Mouse (Mus musculus) bone marrow macrophage, adult 2 months (primary cell): Measurements from ENCODE around the gene Nr6a1. TPM values are rescaled to one million over a fixed set of nuclear protein-coding genes. Genes with fewer than 3 reads are reported as not detected.

Experiments used
- H3K27ac ChIP-seq: 2 replicates; pipeline ENCODE4 v1.5.1; 2012; ENCODE audit warnings: low read depth, low read length; ENCODE audit not compliant: insufficient read depth
- H3K4me1 ChIP-seq: 2 replicates; pipeline ENCODE4 v1.6.1; 2012; ENCODE audit warnings: low read length; ENCODE audit not compliant: control insufficient read depth, insufficient read depth
- H3K4me3 ChIP-seq: 2 replicates; pipeline ENCODE4 v1.5.1; 2012; ENCODE audit warnings: mild to moderate bottlenecking, low read length, moderate library complexity; ENCODE audit not compliant: insufficient read depth
- CTCF ChIP-seq: IDR thresholded peaks from 2 replicates; pipeline ENCODE4 v1.5.1; 2012; ENCODE audit warnings: low read depth, mild to moderate bottlenecking, low read length, moderate library complexity
- POLR2A ChIP-seq: IDR thresholded peaks from 2 replicates; pipeline ENCODE4 v1.6.1; 2012; ENCODE audit warnings: mild to moderate bottlenecking, low read depth, low read length, borderline replicate concordance
- polyA plus RNA-seq: library from polyadenylated mRNA; stranded (reverse); fragments of >200 nt; gene quantifications from 2 replicates; pipeline ENCODE4 v1.2.4, GENCODE M21; 2012; ENCODE audit not compliant: missing spikeins, insufficient read depth, insufficient read length

Gene Nr6a1
- polyA plus RNA-seq, 1 experiment, result 3.2 TPM

DNA sequence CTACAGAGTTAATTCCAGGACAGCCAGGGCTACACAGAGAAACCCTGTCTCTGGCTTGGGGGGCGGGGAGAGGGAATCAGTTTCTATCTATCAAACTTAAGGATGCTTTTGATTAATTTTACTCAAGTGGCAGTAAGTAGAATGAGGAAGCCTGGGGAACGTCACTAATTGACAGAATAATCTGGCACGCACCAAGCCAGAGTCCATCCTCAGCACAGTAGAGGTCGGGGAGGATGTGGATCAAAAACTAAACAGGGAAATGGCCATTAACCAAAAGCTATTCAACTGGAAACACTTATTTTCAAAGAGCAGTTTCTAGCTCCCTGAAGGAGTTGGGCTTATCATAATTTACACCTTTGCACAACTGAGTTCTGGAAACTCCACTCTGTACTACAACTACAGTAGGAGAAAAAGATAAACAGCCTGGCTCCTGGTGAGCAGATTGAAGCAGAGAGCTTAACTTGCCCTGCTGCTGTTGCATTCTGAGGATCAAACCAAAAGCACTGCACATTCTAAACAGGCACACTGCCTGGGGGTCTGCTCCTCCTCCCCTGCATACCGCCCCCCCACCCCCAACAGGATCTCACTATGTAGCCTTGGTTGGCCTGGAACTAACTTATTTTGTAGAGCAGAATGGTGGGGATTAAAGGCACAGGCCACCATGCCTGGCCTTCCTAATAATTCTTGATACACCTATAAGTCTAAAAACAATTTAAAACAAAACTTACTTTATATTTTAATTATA, 141.1 kb downstream of the Nr6a1 start:
- TF ChIP-seq CTCF (no peak), POLR2A (no peak)
- H3K4me1 ChIP-seq, result 0 out of 2 replicates have a peak, but pooled peaks cover 2% of the 10 kb centered on the region
- H3K27ac ChIP-seq, result no peak overlapping the region
- no peak overlapping the region for H3K4me3 ChIP-seq

- 0 out of 2 replicates have a peak, but pooled peaks cover 2% of the 10 kb centered on the region for H3K4me1 ChIP-seq
- H3K4me3 ChIP-seq, result no peak overlapping the region
- no peak overlapping the region for H3K27ac ChIP-seq
- TF ChIP-seq CTCF (no peak), POLR2A (no peak)
Observed at GRCm38 (mm10) chr2:38785113-38785512, 142.4 kb downstream of the Nr6a1 start.

- TF ChIP-seq CTCF (no peak), POLR2A (no peak)
Observed at GRCm38 (mm10) chr2:38784396-38784795, 143.1 kb downstream of the Nr6a1 start.

DNA sequence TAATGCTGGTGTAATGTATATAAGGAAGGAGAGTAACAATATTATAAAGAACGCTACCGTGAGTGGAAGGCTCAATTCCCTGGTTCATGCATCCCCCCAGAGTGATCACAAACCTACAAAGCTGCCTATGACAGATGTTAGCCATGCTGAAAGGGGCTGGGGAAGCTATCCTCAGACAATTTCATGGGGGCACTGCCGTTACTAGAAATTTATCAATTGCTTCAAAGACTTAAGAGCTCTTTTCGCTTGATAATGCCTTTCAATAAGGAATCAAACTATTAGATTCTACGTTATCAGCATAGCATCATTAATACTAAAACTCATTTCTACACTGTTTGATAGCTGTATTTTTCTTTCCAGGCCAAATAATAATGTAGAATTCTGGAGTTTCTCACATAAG, 144.1 kb downstream of the Nr6a1 start:
- no peak for TF ChIP-seq CTCF
- TF ChIP-seq POLR2A, result no peak
- no peak overlapping the region for H3K4me3 ChIP-seq
- H3K4me1 ChIP-seq, result peaks cover 6% of the 10 kb centered on the region; the same call in 1 of the 2 replicates
- H3K27ac ChIP-seq, result no peak overlapping the region

More at GRCm38 (mm10) chr2:38784396-38784795, 143.1 kb downstream of the Nr6a1 start:
- no peak overlapping the region for H3K27ac ChIP-seq
- H3K4me3 ChIP-seq, result no peak overlapping the region
- peaks cover 6% of the 10 kb centered on the region; the same call in 1 of the 2 replicates for H3K4me1 ChIP-seq

DNA sequence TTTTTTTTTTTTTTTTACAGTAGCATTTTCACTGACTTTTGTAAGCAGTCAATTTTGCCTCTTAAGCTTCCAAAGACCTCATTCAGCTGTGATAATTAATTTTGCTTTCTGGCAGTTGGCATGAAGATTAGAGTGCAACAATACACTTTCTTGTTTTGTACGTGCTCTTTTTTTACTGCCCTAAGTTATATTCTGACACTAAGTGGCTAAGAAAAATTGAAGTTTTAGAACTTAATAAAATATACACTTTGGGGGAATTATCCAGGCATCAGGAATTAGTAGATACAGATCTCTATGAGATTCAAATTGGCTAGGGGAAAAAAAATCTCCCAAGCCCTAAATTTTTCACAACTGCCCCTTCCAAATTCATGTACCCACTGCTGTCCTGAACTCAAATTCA, 144.8 kb downstream of the Nr6a1 start:
- Histone ChIP-seq H3K4me3 (no peak overlapping the region), H3K27ac (no peak overlapping the region), H3K4me1 (peaks cover 8% of the 10 kb centered on the region)
- TF ChIP-seq POLR2A, result no peak
- TF ChIP-seq CTCF, result no peak

DNA sequence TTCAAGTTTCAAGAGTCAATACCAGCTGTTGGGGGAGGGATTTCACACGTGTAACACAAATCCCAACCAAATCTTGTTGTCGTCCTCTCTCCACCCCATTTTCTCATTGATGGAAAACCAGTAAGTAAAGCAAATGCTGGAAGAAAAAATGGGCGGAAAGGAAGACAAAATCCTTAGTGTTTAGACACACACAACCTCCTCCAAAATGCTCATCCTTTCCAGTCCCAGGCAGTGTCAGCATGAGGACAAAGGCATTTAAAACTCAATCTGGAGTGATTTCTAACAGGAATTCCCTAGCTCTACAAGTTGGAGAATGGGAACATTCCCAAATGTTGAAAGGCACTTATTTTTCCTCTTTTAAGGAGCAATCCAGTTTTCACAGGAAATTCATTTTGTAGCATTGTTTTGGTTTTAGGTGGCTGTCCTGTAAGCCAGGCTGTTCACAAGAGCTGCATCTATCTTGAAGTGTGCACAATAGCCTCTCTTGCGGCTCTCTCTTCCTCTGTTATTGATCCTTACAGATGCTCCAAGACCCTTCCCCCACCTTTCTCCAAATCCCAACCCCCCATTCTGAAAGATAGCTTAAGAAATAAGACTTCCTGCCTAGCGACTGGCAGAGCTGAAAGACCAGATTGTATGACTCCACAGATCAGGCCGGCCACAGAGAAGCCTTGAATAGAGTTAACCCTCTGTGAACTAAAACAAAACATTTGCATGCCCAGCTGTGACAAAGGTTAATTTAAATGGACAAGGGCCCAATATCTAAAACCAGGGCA, 145.4 kb downstream of the Nr6a1 start:
- Histone ChIP-seq H3K4me1 (peaks cover 11% of the 10 kb centered on the region), H3K27ac (no peak overlapping the region), H3K4me3 (no peak overlapping the region)
- TF ChIP-seq CTCF (no peak), POLR2A (no peak)

GRCm38 (mm10) chr2:38779939-38780338, 147.5 kb downstream of the Nr6a1 start:
- Histone ChIP-seq H3K4me1 (peaks cover 12% of the 10 kb centered on the region), H3K4me3 (no peak overlapping the region), H3K27ac (no peak overlapping the region)
- TF ChIP-seq CTCF (no peak), POLR2A (no peak)

DNA sequence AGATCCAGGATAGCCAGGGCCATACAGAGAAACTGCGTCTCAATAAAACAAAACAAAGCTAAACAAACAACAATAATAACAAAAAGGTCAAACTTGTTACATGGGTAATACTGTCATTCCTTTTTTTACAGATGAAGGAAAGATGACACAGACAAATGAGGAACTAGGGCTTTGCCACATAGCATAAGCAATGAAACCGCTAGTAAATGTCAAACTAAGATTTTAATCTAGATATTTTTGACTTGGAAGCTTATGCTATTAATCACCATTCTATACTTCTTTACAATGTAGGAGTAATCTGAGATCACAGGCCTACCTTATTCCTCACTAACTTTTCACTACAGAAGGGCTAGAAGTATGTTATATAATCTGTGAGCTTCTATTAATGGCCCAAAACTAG, 150.2 kb downstream of the Nr6a1 start:
- no peak for TF ChIP-seq CTCF
- TF ChIP-seq POLR2A, result no peak
- H3K4me3 ChIP-seq, result no peak overlapping the region
- no peak overlapping the region for H3K27ac ChIP-seq
- H3K4me1 ChIP-seq, result peaks cover 12% of the 10 kb centered on the region

- no peak overlapping the region for H3K27ac ChIP-seq
- TF ChIP-seq CTCF (no peak), POLR2A (no peak)
- H3K4me3 ChIP-seq, result no peak overlapping the region
- peaks cover 8% of the 10 kb centered on the region for H3K4me1 ChIP-seq
Observed at GRCm38 (mm10) chr2:38774936-38775335, 152.6 kb downstream of the Nr6a1 start.

DNA sequence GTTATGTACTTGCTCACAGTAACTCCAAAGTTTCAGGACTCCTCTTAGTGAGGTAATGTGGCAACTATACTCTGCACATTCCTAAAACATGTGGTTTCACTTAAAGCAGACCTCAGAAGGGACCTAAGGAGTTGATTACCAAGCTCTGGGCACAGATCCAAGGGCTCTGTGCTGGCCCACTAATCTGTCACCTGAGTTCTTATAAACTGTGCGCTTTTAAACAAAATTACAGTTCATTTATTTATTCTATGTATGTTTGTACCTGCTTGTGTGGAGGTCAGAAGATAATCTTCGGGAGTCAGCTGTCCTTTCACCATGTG, 156.1 kb downstream of the Nr6a1 start:
- no peaks in the 10 kb centered on the region for H3K4me1 ChIP-seq
- H3K27ac ChIP-seq, result no peak overlapping the region
- no peak overlapping the region for H3K4me3 ChIP-seq
- TF ChIP-seq CTCF (no peak), POLR2A (no peak)
